Mouse (Mus musculus): ENCODE measurements around the gene Npy4r.

Gene Npy4r

GRCm38 (mm10) chr14:34152342-34152741 is at the start of gene Npy4r:
Gene Npy4r (minus strand): TSS chr14:34152489.
- DNase-seq (ENCODE audit: low spot score), result peak; percentile 48

- no peak for DNase-seq (ENCODE audit: low spot score)
Observed at GRCm38 (mm10) chr14:34201231-34202035, 49.1 kb upstream of the Npy4r start, which contains the start of gene Gprin2. Gene Gprin2 (minus strand): TSS chr14:34201653.

- peak; percentile 6 for DNase-seq (ENCODE audit: low spot score)
Observed at GRCm38 (mm10) chr14:34200738-34201230, 48.5 kb upstream of the Npy4r start.

GRCm38 (mm10) chr14:34196706-34197105 is 44.4 kb upstream of the Npy4r start:
- peak; percentile 23 for DNase-seq (ENCODE audit: low spot score)

- no peak for DNase-seq (ENCODE audit: low spot score)
Observed at GRCm38 (mm10) chr14:34195466-34195865, 43.2 kb upstream of the Npy4r start.

GRCm38 (mm10) chr14:34193879-34194278 is 41.6 kb upstream of the Npy4r start:
- no peak for DNase-seq (ENCODE audit: low spot score)

GRCm38 (mm10) chr14:34190361-34190760 is 38.1 kb upstream of the Npy4r start:
- DNase-seq (ENCODE audit: low spot score), result no peak

GRCm38 (mm10) chr14:34188629-34189028 is 36.3 kb upstream of the Npy4r start:
- peak; percentile 13 for DNase-seq (ENCODE audit: low spot score)

GRCm38 (mm10) chr14:34183101-34183500 is 30.8 kb upstream of the Npy4r start:
- DNase-seq (ENCODE audit: low spot score), result no peak

- no peak for DNase-seq (ENCODE audit: low spot score)
Observed at GRCm38 (mm10) chr14:34179351-34179750, 27.1 kb upstream of the Npy4r start.

- DNase-seq (ENCODE audit: low spot score), result no peak
Observed at GRCm38 (mm10) chr14:34171107-34171506, 18.8 kb upstream of the Npy4r start.

GRCm38 (mm10) chr14:34155752-34156151 is 3.5 kb upstream of the Npy4r start:
- no peak for DNase-seq (ENCODE audit: low spot score)

- DNase-seq (ENCODE audit: low spot score), result no peak
Observed at GRCm38 (mm10) chr14:34154601-34155337, 2.5 kb upstream of the Npy4r start.

GRCm38 (mm10) chr14:34142915-34143314 is 9.4 kb downstream of the Npy4r start:
- DNase-seq (ENCODE audit: low spot score), result no peak

GRCm38 (mm10) chr14:34142316-34142715 is 10.0 kb downstream of the Npy4r start:
- DNase-seq (ENCODE audit: low spot score), result no peak

- no peak for DNase-seq (ENCODE audit: low spot score)
Observed at GRCm38 (mm10) chr14:34139671-34140664, 12.3 kb downstream of the Npy4r start.

GRCm38 (mm10) chr14:34135391-34135790 is 16.9 kb downstream of the Npy4r start:
- peak; percentile 16 for DNase-seq (ENCODE audit: low spot score)

GRCm38 (mm10) chr14:34131216-34131615 is 21.1 kb downstream of the Npy4r start:
- DNase-seq (ENCODE audit: low spot score), result no peak

GRCm38 (mm10) chr14:34121691-34122090 is 30.6 kb downstream of the Npy4r start:
- no peak for DNase-seq (ENCODE audit: low spot score)

GRCm38 (mm10) chr14:34120923-34121351 is 31.4 kb downstream of the Npy4r start:
- DNase-seq (ENCODE audit: low spot score), result no peak

- DNase-seq (ENCODE audit: low spot score), result no peak
Observed at GRCm38 (mm10) chr14:34120016-34120910, 32.0 kb downstream of the Npy4r start.
